Mouse (Mus musculus) splenic B cell, adult 2 months (primary cell): ENCODE data around the gene Rnf121.
"Not testable (repeated sequence)": the region's sequence is repeated elsewhere in the genome, so short reads cannot be mapped to it uniquely, and the experiment has no call there.

Experiments used
- DNase-seq: peaks from one replicate; pipeline ENCODE4 v3.0.0-alpha.2; 2011; ENCODE audit warnings: low read depth, low spot score
- H3K27me3 ChIP-seq: 2 replicates; pipeline ENCODE4 v1.6.1; 2012; ENCODE audit warnings: mild to moderate bottlenecking, low read length, moderate library complexity, mixed read lengths; ENCODE audit not compliant: control insufficient read depth, poor library complexity, insufficient read depth, severe bottlenecking
- H3K36me3 ChIP-seq: 2 replicates; pipeline ENCODE4 v1.6.1; 2012; ENCODE audit warnings: mild to moderate bottlenecking, low read length, moderate library complexity, mixed read lengths; ENCODE audit not compliant: control insufficient read depth, poor library complexity, insufficient read depth, severe bottlenecking

Rnf121 gene

DNA sequence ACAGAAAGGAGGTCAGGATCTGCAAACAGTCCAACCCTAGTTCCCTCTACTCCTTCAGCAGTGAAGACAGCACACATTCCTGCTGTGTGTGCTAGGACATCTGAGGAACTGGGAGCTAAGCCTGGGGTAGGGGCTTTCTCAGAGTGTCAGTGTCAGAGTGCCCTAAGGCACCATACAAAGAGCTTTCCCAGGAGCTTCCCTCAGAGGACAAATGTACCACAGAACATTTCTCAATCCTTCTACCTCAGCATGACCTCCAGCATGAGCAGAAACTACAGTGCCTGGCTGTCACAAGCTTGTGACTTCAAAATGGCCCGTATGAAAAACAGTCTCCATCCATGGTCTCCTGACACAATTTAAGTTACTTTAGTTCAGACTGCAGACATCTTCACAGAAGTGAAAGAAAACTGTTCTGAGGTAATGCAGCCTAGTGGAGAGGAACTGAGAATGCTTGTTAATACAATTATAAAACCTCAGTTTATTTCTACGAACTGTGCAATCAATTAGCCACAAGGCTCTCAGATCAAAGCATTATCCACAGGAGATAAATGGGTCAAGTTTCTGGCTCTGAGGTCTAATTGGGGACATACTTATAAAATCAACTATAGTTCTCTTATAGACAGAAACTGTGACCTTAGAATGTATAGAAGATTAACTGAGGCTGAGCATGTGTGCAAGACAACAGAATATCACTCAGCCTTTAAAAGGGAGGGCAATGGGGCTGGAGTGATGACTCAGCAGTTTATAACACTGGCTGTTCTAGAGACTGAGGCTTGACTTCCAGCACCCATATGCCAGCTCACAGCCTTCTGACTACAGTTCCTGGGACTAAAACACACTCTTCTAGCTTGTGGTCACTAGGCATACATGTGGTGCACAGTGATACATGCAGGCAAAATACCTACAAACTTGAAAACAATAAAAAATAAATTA lies 39.8 kb downstream of the Rnf121 start:
- Histone ChIP-seq H3K27me3 (no peaks in the 10 kb centered on the region), H3K36me3 (peaks cover 1% of the 10 kb centered on the region)
- no peak for DNase-seq

DNA sequence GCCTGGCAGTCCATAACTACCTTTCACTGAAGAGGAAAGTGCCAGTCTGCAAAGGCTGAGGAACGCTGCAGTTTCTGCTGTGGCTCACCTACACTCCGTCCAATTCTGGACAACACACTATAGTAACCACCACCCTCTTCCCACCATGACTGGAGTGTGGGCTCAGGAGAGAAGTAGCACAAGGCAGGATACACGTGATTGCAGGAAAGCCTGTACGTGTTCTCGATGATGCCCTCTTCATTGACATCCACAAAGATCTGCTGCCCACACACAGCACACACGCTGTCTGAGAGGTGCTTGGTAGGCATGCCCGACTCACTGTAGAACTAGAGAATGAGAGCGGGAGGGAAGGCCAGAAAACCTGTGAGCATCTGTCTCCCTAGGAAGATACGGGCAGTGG lies 41.4 kb downstream of the Rnf121 start:
- H3K36me3 ChIP-seq: peaks cover 1% of the 10 kb centered on the region; the same call in 1 of the 2 replicates
- no peaks in the 10 kb centered on the region for H3K27me3 ChIP-seq
- no peak for DNase-seq

DNA sequence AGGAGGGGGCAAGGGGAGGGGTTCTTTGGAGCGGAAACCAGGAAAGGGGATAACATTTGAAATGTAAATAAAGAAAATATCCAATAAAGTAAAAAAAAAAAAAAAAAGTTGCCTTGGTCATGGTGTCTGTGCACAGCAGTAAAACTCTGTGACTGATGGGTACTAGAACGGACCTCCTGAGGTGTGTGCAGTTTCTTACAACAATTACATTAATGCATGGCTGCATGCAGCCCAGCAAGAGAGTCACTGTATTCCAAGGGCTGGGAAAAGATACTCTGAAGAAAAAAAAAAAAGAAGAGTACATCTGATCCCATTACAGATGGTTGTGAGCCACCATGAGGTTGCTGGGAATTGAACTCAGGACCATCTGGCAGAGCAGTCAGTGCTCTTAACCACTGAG lies 44.3 kb downstream of the Rnf121 start:
- not testable (repeated sequence) for H3K27me3 ChIP-seq, H3K36me3 ChIP-seq, DNase-seq

DNA sequence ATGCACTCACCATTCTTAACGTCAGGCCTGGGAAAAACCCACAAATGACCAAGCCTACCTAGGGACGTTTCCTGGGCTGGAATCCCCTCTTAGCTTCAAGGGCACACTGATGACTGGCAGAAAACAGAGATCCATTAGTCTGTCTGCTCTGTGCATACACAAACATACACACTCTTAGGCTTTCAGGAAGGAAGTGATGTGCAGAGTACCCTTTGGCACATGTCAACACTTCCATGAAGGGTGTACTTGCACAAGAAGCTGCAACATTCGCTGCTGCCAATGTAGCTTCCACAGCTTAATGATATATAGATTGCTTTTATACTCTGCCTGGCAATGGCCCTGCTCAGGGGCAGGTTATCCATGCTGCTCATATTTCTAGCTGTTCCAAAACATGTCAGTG lies 45.9 kb downstream of the Rnf121 start:
- Histone ChIP-seq H3K27me3 (no peaks in the 10 kb centered on the region), H3K36me3 (no peaks in the 10 kb centered on the region; the same call in 1 of the 2 replicates)
- no peak for DNase-seq

DNA sequence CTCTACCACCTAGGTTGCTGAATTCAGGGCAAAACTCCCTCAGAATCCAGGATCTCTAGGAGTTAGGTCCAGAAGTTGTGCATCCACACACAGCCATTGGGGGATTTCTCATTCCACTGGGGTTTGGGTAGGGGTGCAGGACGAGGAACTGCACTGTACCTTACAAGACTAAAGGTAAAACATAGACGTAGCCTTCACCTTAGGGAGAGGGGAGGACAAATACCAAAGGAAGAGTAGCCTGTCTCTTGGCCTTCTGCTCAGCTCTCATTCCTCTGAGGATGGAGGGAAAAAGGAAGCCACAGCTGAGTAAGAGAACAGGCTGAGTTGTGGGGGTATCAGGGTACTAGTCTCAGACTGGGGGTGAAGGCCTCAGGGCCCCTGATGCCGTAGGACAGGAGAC lies 46.7 kb downstream of the Rnf121 start, which contains the start of gene Il18bp:
TSS of gene Il18bp (minus strand) at position 101 of the 400 bp plus-strand sequence.
- DNase-seq: no peak
- Histone ChIP-seq H3K27me3 (no peaks in the 10 kb centered on the region), H3K36me3 (no peaks in the 10 kb centered on the region; the same call in 1 of the 2 replicates)

DNA sequence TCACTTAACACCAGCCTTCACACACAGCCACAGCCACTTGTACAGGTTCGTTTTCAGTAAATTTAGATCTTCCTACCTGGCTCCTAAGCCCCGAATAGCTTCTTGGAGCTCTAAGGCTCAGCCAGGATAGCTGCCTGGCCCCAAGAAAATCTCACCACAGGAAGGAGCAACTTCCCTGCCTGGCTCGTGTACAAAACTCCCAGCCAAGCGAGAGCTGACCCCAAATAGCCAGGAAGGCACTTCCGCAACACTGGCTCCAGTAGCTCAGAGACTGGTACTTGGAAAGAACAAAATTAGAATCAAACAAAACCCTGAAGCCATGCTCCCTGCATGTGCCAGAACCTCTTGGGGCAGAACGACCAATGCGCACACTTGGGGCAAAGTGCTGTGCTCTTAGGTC lies 47.2 kb downstream of the Rnf121 start:
- no peak for DNase-seq

DNA sequence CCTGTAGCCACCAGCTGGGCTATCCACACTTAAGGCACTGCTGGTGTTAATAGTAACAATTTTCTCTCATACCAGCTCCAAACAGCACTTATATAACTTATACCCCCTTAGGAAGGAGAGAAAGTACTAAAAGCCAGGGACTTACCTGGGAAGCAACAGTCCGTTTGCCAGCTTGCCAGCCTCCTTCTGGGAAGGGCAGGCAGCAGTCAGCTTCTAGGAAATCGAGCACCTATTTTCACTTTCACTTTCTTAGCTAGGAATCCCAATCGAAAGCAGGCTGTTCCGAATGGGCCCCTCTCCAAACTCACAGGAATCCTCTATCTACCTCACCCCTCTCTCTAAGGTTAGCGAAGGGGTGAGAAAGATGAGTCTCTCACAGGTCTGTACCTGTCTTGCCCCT lies 47.8 kb downstream of the Rnf121 start:
- H3K27me3 ChIP-seq: no peaks in the 10 kb centered on the region
- DNase-seq: no peak

More for the DNA sequence above, 47.2 kb downstream of the Rnf121 start:
- Histone ChIP-seq H3K27me3 (no peaks in the 10 kb centered on the region), H3K36me3 (peaks cover 4% of the 10 kb centered on the region)

DNA sequence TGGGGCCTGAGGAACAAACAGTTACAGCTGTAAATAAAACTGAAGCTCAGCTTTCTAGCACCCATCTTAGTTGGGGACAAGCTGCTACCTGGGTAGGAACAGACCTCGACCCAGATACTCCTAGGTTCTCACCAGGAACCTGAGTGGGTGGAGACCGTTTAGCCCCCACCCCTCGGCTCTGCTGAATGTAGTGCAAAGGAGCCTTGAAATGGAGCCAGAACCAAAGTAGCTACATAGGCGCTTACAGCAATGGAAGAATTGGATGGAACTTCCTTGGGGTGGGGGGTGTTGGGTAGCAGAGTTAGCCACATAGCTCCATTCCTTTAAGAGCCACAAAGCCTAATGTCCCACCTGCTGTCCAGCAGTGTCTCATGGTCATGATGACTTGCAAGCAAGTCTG lies 48.3 kb downstream of the Rnf121 start:
- no peak for DNase-seq
- H3K36me3 ChIP-seq: peaks cover 10% of the 10 kb centered on the region
- H3K27me3 ChIP-seq: no peaks in the 10 kb centered on the region

More for the DNA sequence above, 47.8 kb downstream of the Rnf121 start:
- peaks cover 6% of the 10 kb centered on the region for H3K36me3 ChIP-seq

DNA sequence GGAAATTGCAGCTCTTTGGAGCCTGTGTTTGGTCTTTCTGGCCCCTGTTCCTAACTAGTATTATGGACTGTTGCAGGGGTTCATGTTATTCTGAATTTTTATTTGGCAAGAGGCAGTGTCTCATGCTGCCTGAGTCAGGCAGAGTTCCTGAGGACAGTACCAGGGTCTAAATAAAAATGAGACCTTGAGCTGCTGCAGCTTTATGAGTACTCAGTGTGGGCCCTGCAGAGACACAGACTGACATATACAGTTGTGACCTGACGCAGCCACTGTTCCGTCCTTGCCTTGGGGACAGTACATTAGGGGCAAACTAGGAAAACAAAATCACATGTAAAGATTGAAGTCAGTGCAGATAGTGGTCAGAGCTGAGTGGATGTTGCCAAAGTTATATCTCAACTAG lies 50.3 kb downstream of the Rnf121 start:
- H3K27me3 ChIP-seq: no peaks in the 10 kb centered on the region
- peaks cover 19% of the 10 kb centered on the region for H3K36me3 ChIP-seq
- no peak for DNase-seq

DNA sequence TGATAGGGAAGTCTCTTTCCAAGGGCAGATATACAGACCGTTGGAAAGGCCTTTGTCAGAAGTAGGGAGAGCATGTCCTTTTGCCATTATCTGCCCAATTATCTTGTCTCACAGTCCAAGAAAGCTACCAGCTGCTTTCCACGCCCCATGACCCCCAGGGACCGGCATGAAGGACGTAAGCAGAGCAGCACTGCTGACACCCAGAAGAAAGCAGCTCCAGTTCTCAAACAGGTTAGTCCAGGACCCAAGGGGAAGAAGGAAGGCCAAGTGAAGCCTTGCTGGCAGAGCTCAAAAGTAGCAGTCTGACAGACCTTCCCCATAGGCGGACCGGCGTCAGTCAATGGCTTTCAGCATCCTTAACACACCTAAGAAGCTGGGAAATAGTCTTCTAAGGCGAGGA lies 51.9 kb downstream of the Rnf121 start:
- Histone ChIP-seq H3K27me3 (no peaks in the 10 kb centered on the region), H3K36me3 (peaks cover 24% of the 10 kb centered on the region)
- DNase-seq: no peak

DNA sequence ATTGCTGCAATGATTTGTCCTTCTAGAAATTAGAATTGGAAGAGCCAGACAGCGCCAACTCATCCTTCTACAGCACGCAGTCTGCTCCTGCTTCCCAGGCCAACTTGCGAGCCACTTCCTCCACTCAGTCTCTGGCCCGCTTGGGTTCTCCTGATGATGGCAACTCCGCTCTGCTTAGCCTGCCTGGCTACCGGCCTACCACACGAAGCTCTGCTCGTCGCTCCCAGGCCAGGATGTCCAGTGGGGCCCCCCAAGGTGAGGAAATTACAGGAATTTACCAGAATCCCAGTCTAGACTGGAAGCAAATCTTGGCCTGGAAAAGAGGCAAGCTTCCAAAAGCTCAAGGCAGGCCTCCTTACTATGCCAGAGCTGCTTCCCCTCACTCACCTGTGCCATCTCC lies 53.4 kb downstream of the Rnf121 start:
- DNase-seq: no peak
- H3K36me3 ChIP-seq: peaks cover 26% of the 10 kb centered on the region
- no peaks in the 10 kb centered on the region for H3K27me3 ChIP-seq

DNA sequence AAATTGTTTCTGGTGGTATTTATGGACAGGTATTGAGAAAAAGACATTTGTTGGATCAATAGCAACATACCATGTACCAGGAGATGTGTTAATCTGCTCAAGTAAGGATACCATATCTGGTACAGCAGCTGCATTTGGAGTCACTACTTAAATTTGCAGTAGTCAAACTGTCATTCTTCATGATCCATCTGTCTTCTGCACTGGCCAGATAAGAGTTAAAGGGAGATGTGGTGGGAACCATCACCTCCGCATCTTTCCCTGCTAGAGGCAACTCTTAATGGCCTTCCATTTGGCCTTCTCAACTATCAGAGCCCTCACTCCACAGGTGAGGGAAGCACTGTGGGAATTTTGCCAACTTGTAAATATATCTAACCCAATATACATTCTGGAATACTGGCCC lies 58.7 kb downstream of the Rnf121 start:
- Histone ChIP-seq H3K27me3 (no peaks in the 10 kb centered on the region), H3K36me3 (peaks cover 24% of the 10 kb centered on the region; the same call in 1 of the 2 replicates)
- no peak for DNase-seq

DNA sequence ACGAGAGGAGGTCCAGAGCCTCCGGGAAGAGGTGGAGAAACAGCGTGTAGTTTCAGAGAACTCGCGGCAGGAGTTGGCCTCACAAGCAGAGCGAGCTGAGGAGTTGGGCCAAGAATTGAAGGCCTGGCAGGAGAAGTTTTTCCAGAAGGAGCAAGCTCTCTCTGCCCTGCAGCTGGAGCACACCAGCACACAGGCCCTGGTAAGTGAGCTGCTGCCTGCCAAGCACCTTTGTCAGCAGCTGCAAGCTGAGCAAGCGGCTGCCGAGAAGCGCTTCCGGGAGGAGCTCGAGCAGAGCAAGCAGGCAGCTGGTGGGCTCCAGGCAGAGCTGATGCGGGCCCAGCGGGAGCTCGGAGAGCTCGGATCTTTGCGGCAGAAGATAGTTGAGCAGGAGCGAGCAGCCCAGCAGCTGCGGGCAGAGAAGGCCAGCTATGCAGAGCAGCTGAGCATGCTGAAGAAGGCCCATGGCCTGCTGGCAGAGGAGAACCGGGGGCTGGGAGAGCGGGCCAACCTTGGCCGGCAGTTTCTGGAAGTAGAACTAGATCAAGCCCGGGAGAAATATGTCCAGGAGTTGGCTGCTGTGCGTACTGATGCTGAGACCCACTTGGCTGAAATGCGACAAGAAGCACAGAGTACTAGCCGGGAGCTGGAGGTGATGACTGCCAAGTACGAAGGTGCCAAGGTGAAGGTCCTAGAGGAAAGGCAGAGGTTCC lies 64.2 kb downstream of the Rnf121 start:
- DNase-seq: no peak
- no peaks in the 10 kb centered on the region for H3K27me3 ChIP-seq
- H3K36me3 ChIP-seq: peaks cover 27% of the 10 kb centered on the region

DNA sequence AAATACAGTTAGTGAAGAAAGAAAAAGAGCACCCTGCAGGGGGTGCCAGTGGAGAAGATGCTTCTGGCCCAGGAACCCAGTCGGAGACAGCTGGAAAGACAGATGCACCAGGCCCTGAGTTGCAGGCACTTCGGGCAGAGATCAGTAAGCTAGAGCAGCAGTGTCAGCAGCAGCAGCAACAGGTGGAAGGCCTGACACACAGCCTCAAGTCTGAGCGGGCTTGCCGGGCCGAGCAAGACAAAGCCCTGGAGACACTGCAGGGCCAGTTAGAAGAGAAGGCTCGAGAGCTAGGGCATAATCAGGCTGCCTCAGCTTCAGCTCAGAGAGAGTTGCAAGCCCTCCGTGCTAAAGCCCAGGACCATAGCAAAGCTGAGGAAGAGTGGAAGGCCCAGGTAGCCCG lies 65.0 kb downstream of the Rnf121 start:
- peaks cover 27% of the 10 kb centered on the region for H3K36me3 ChIP-seq
- no peak for DNase-seq
- H3K27me3 ChIP-seq: no peaks in the 10 kb centered on the region
